In the genomic region with DNA sequence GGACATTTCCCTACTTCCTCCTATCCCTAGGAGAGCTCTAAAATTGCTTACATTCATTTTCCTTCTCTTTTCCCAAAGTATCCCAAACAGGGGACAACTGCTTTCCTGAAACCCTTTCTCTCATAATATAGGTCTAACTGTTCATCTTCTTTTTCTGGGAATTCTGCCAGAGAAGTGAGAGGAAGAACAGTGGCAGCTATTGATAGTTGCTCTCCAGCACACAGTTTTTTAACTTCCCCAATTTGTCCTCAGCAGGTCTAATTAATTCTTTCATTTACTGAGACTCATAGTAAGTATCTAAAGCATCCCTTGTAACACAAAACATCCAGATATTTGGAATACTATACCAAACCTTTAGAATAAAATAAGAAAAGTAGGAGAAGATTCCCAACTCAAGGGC, we compare ENCODE assay signal across 22 mouse cellular contexts. TPM values are rescaled to one million over a fixed set of nuclear protein-coding genes. Genes with fewer than 3 reads are reported as not detected.
"Had no signal": no experiment of that assay in that cellular context is flagged by ENCODE, and none has a peak within 500 bp of the region (broad histone marks: within the 10 kb centered on the region; RNA-seq: fewer than 3 reads in every experiment).

No protein-coding gene starts in this region.

- DNase-seq: retina, postnatal 1 day; right cerebral cortex, adult 18-20 months; right cerebral cortex, postnatal 14 days; right cerebral cortex, postnatal 25 days; right cerebral cortex, postnatal 4 days; spleen, adult 18-20 months; thymus, adult 18-20 months; thymus, adult 2 months; thymus, postnatal 14 days; thymus, postnatal 25 days; thymus, postnatal 36 days; thymus, postnatal 4 days had no signal

- H3K27me3 ChIP-seq: neural tube, embryonic 13.5 days; neural tube, embryonic 15.5 days; stomach, embryonic 15.5 days had no signal

- H3K4me2 ChIP-seq: neural tube, embryonic 13.5 days; neural tube, embryonic 15.5 days; stomach, embryonic 15.5 days had no signal

- H3K9ac ChIP-seq: neural tube, embryonic 13.5 days; neural tube, embryonic 15.5 days; stomach, embryonic 15.5 days had no signal

- H3K27ac ChIP-seq: neural tube, embryonic 13.5 days; neural tube, embryonic 15.5 days; stomach, embryonic 15.5 days; stomach, postnatal 0 days had no signal

- H3K9me3 ChIP-seq: neural tube, embryonic 13.5 days; neural tube, embryonic 15.5 days; stomach, embryonic 15.5 days had no signal

- H3K4me3 ChIP-seq: neural tube, embryonic 13.5 days; neural tube, embryonic 15.5 days; stomach, embryonic 15.5 days had no signal

- H3K36me3 ChIP-seq: neural tube, embryonic 13.5 days; neural tube, embryonic 15.5 days; stomach, embryonic 15.5 days had no signal

- H3K4me1 ChIP-seq: neural tube, embryonic 13.5 days; neural tube, embryonic 15.5 days; stomach, embryonic 15.5 days had no signal

RNA-seq across cellular contexts. Expression of gene Crisp1, which starts 53.7 kb away (rescaled TPM):
- total RNA-seq: neutrophil, adult 5-6 weeks had no signal
- polyA plus RNA-seq: neural tube, embryonic 13.5 days; neural tube, embryonic 14.5 days; neural tube, embryonic 15.5 days; small intestine, adult 2 months; spleen, adult 2 months; stomach, embryonic 14.5 days; urinary bladder, adult 2 months had no signal
